Mouse (Mus musculus): ENCODE data around the gene Gm8994. TPM values are rescaled to one million over a fixed set of nuclear protein-coding genes. Genes with fewer than 3 reads are reported as not detected.
"Not testable (repeated sequence)": the region's sequence is repeated elsewhere in the genome, so short reads cannot be mapped to it uniquely, and the experiment has no call there.

Gm8994 gene
- total and polyA plus RNA-seq, 2 experiments from 2014 or later, result not detected

GRCm38 (mm10) chr6:136304369-136304988 is 22.9 kb upstream of the Gm8994 start:
- TF ChIP-seq CTCF (IDR thresholded peaks at IDR 0.05; ENCODE audit: low read depth) (no peak), EP300 (IDR thresholded peaks at IDR 0.05; ENCODE audit: low read depth) (no peak)
- no peaks in the 10 kb centered on the region for H3K4me1 ChIP-seq (ENCODE audit: control insufficient read depth, insufficient read depth)
- DNase-seq (ENCODE audit: low spot score) (no peak), ATAC-seq (ENCODE audit: insufficient read depth, low read depth) (no peak)
- no peaks in the 10 kb centered on the region for H3K36me3 ChIP-seq (replicated peaks; ENCODE audit: control insufficient read depth, insufficient read depth, low read length)
- no peak overlapping the region for H3K27ac ChIP-seq (ENCODE audit: low read depth)
- no peak overlapping the region for H3K4me3 ChIP-seq (ENCODE audit: low read depth, low read length)
- 68% methylated on average over 11 of the region's 11 CpGs for WGBS
- H3K9ac ChIP-seq (replicated peaks; ENCODE audit: low read depth, low read length), result no peak overlapping the region
- no peaks in the 10 kb centered on the region for H3K9me3 ChIP-seq (replicated peaks; ENCODE audit: control insufficient read depth, low read length)
- H3K4me2 ChIP-seq (ENCODE audit: low read depth, low read length), result no peak overlapping the region
- H3K27me3 ChIP-seq (ENCODE audit: control insufficient read depth, insufficient read depth, low read length), result no peaks in the 10 kb centered on the region

- Histone ChIP-seq H3K27me3 (ENCODE audit: control insufficient read depth, insufficient read depth, low read length) (no peaks in the 10 kb centered on the region), H3K9ac (replicated peaks; ENCODE audit: low read depth, low read length) (no peak overlapping the region), H3K4me2 (ENCODE audit: low read depth, low read length) (no peak overlapping the region), H3K4me1 (ENCODE audit: control insufficient read depth, insufficient read depth) (no peaks in the 10 kb centered on the region), H3K9me3 (replicated peaks; ENCODE audit: control insufficient read depth, low read length) (no peaks in the 10 kb centered on the region), H3K27ac (ENCODE audit: low read depth) (no peak overlapping the region), H3K36me3 (replicated peaks; ENCODE audit: control insufficient read depth, insufficient read depth, low read length) (no peaks in the 10 kb centered on the region), H3K4me3 (ENCODE audit: low read depth, low read length) (no peak overlapping the region)
- no peak for ATAC-seq (ENCODE audit: insufficient read depth, low read depth)
- no peak for DNase-seq (ENCODE audit: low spot score)
- WGBS, result 82% methylated on average over 2 of the region's 2 CpGs
- TF ChIP-seq EP300 (IDR thresholded peaks at IDR 0.05; ENCODE audit: low read depth), result no peak
- TF ChIP-seq CTCF (IDR thresholded peaks at IDR 0.05; ENCODE audit: low read depth), result no peak
Observed at GRCm38 (mm10) chr6:136309487-136309886, 17.9 kb upstream of the Gm8994 start.

- WGBS, result 92% methylated on average over 26 of the region's 26 CpGs
- not testable (repeated sequence) for ATAC-seq (ENCODE audit: insufficient read depth, low read depth); H3K36me3 ChIP-seq (replicated peaks; ENCODE audit: control insufficient read depth, insufficient read depth, low read length); H3K27ac ChIP-seq (ENCODE audit: low read depth); H3K27me3 ChIP-seq (ENCODE audit: control insufficient read depth, insufficient read depth, low read length); H3K4me3 ChIP-seq (ENCODE audit: low read depth, low read length); H3K4me1 ChIP-seq (ENCODE audit: control insufficient read depth, insufficient read depth); H3K4me2 ChIP-seq (ENCODE audit: low read depth, low read length); H3K9ac ChIP-seq (replicated peaks; ENCODE audit: low read depth, low read length); H3K9me3 ChIP-seq (replicated peaks; ENCODE audit: control insufficient read depth, low read length); DNase-seq (ENCODE audit: low spot score)
Observed at GRCm38 (mm10) chr6:136328416-136328815, 1.1 kb downstream of the Gm8994 start.

DNA sequence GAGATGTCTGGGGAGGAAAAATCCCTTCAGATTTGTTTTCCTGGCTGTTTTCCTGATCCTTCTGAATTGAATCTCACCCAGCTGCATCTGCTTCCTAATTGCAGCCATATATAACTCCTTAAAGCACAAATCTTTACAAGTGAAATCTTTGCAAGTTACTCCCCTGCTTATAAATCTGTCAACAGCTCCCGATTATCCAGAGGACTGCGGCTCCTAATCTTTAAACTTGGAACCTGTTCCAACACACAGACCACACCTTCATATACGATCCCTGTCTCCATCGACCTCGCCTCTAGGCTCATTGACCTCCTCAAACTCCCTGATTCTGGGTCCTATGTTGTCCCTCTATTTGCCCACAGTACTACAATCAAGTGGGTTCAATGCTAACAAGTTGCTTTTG is 13.3 kb downstream of the Gm8994 start:
- no peaks in the 10 kb centered on the region for H3K9me3 ChIP-seq (replicated peaks; ENCODE audit: control insufficient read depth, low read length)
- TF ChIP-seq EP300 (IDR thresholded peaks at IDR 0.05; ENCODE audit: low read depth) (no peak), CTCF (IDR thresholded peaks at IDR 0.05; ENCODE audit: low read depth) (no peak)
- ATAC-seq (ENCODE audit: insufficient read depth, low read depth), result no peak
- H3K9ac ChIP-seq (replicated peaks; ENCODE audit: low read depth, low read length), result no peak overlapping the region
- no peaks in the 10 kb centered on the region for H3K27me3 ChIP-seq (ENCODE audit: control insufficient read depth, insufficient read depth, low read length)
- no peak overlapping the region for H3K27ac ChIP-seq (ENCODE audit: low read depth)
- no peak for DNase-seq (ENCODE audit: low spot score)
- no peaks in the 10 kb centered on the region for H3K36me3 ChIP-seq (replicated peaks; ENCODE audit: control insufficient read depth, insufficient read depth, low read length)
- 60% methylated on average over 5 of the region's 5 CpGs for WGBS
- no peak overlapping the region for H3K4me2 ChIP-seq (ENCODE audit: low read depth, low read length)
- H3K4me3 ChIP-seq (ENCODE audit: low read depth, low read length), result no peak overlapping the region
- no peaks in the 10 kb centered on the region for H3K4me1 ChIP-seq (ENCODE audit: control insufficient read depth, insufficient read depth)

DNA sequence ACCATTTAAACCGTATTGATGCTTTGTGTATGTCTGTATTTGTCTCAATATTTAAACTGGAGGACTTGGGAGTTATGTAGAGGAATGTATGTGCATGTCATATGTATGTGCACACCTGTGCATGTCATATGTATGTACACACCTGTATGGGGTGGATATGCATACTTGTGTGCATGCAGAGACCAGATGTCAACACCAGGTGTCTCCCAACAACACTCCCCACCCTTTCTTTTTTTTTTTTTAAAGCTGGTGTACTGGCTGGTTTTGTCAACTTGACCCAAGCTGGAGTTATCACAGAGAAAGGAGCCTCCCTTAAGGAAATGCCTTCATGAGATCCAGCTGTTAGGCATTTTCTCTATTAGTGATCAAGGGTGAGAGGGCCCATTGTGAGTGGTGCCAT is 13.8 kb downstream of the Gm8994 start:
- Histone ChIP-seq H3K4me3 (ENCODE audit: low read depth, low read length) (no peak overlapping the region), H3K4me2 (ENCODE audit: low read depth, low read length) (no peak overlapping the region), H3K9me3 (replicated peaks; ENCODE audit: control insufficient read depth, low read length) (no peaks in the 10 kb centered on the region), H3K27me3 (ENCODE audit: control insufficient read depth, insufficient read depth, low read length) (no peaks in the 10 kb centered on the region), H3K9ac (replicated peaks; ENCODE audit: low read depth, low read length) (no peak overlapping the region), H3K4me1 (ENCODE audit: control insufficient read depth, insufficient read depth) (no peaks in the 10 kb centered on the region), H3K27ac (ENCODE audit: low read depth) (no peak overlapping the region), H3K36me3 (replicated peaks; ENCODE audit: control insufficient read depth, insufficient read depth, low read length) (no peaks in the 10 kb centered on the region)
- TF ChIP-seq EP300 (IDR thresholded peaks at IDR 0.05; ENCODE audit: low read depth), result no peak
- no peak for TF ChIP-seq CTCF (IDR thresholded peaks at IDR 0.05; ENCODE audit: low read depth)
- ATAC-seq (ENCODE audit: insufficient read depth, low read depth) (no peak), DNase-seq (ENCODE audit: low spot score) (no peak)
- WGBS, result 97% methylated on average over 1 of the region's 1 CpGs

- ATAC-seq (ENCODE audit: insufficient read depth, low read depth), result no peak
- no peaks in the 10 kb centered on the region for H3K9me3 ChIP-seq (replicated peaks; ENCODE audit: control insufficient read depth, low read length)
- H3K4me3 ChIP-seq (ENCODE audit: low read depth, low read length), result no peak overlapping the region
- 78% methylated on average over 7 of the region's 7 CpGs for WGBS
- H3K4me1 ChIP-seq (ENCODE audit: control insufficient read depth, insufficient read depth), result no peaks in the 10 kb centered on the region
- no peak for DNase-seq (ENCODE audit: low spot score)
- TF ChIP-seq CTCF (IDR thresholded peaks at IDR 0.05; ENCODE audit: low read depth) (no peak), EP300 (IDR thresholded peaks at IDR 0.05; ENCODE audit: low read depth) (no peak)
- no peaks in the 10 kb centered on the region for H3K36me3 ChIP-seq (replicated peaks; ENCODE audit: control insufficient read depth, insufficient read depth, low read length)
- H3K27ac ChIP-seq (ENCODE audit: low read depth), result no peak overlapping the region
- H3K4me2 ChIP-seq (ENCODE audit: low read depth, low read length), result no peak overlapping the region
- H3K27me3 ChIP-seq (ENCODE audit: control insufficient read depth, insufficient read depth, low read length), result no peaks in the 10 kb centered on the region
- no peak overlapping the region for H3K9ac ChIP-seq (replicated peaks; ENCODE audit: low read depth, low read length)
Observed at GRCm38 (mm10) chr6:136343868-136344267, 16.5 kb downstream of the Gm8994 start.
